Mouse (Mus musculus): Measurements from ENCODE around the gene Lasp1.
A peak's percentile ranks its signal among the peaks of the same experiment; 100 is the strongest.
"Not testable (repeated sequence)": the region's sequence is repeated elsewhere in the genome, so short reads cannot be mapped to it uniquely, and the experiment has no call there.

Gene Lasp1

DNA sequence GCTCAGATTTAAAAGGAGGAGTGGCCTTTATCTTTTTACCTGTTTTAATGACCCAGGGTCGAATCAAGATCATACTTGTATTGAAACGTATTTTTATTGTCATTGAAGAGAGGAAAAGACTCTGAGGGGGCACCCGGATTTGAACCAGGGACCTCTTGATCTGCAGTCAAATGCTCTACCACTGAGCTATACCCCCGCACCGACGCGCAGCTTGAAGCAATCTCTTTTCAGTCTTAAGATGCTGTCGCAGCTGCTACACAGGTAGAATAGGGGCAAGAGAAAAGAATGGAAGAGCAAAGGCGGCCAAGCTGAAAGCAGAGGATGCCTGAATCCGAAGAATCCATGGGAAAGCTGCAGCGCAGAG is at the start of gene Lasp1:
TSS of gene Lasp1 (plus strand) at position 219 of the 364 bp plus-strand sequence.
- peak; percentile 89 for DNase-seq

DNA sequence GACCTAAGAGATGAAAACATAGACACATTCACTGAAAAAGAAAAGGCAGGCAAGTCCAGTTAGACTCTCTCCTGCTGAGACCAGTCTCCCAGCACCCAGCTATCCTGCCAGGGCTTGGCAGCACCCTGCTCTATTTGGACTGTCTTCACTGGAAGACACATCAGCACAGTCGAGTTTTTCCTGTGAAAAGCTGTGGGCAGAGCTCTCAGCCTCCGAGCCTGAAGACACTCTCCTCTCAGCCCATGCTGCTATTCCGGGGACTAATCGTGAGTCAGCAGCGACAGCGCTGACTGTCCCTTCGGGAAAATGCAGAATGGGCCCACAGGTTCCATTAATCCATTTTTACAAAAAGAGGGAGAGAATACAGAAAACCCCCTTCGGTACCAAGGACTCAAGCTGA is 45.5 kb upstream of the Lasp1 start:
- DNase-seq = no peak

DNA sequence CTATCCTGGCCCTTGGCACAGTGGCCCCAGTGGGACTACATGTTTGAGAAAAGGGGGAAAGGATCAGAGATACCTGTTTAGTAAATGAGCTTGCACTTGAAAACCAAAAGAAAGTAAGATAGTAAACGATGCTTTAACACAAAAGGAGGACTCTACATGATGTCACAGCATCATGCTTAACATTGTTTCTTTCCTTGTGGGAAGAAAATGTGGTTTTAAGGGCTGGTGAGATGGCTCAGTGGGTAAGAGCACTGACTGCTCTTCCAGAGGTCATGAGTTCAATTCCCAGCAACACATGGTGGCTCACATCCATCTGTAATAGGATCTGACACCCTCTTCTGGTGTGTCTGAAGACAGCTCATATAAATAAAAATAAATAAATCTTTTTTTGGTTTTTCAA is 40.7 kb upstream of the Lasp1 start:
- no peak for DNase-seq

DNA sequence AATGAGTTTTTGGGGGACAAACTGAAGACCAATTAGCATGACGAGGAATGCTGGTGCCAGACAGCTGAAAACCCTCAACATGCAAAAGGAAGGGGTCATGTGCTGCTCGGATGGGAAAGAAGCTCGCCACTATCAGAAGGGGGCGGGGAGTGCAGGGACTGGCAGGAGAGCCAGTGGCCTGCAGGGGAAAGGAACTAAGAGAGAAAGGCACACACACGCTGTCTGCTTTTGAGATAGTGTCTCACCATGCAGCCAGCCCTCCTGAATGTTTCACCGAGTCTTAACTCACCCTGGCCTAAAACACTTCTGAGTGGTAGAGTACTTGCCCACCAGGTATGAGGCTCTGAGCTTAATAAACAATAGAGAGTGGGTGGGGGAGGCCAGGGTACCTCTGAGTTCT is 39.9 kb upstream of the Lasp1 start:
- DNase-seq = no peak

DNA sequence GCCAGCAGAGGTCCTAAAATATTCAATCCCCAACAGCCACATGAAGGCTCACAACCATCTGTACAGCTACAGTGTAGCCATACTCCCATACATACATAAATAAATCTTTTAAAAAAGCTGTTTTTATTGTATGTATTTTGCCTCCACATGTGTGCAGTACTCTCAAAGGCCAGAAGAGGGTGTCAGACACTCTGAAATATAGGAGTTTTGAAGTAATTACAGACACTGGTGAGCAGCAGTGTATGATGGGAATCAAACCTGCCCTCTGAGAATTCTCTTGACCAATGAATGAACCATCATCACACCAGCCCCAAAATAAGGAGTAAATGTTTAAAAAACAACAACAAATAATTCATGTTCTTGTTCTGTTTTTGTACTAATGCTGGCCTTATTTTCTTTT is 37.2 kb upstream of the Lasp1 start:
- no peak for DNase-seq

DNA sequence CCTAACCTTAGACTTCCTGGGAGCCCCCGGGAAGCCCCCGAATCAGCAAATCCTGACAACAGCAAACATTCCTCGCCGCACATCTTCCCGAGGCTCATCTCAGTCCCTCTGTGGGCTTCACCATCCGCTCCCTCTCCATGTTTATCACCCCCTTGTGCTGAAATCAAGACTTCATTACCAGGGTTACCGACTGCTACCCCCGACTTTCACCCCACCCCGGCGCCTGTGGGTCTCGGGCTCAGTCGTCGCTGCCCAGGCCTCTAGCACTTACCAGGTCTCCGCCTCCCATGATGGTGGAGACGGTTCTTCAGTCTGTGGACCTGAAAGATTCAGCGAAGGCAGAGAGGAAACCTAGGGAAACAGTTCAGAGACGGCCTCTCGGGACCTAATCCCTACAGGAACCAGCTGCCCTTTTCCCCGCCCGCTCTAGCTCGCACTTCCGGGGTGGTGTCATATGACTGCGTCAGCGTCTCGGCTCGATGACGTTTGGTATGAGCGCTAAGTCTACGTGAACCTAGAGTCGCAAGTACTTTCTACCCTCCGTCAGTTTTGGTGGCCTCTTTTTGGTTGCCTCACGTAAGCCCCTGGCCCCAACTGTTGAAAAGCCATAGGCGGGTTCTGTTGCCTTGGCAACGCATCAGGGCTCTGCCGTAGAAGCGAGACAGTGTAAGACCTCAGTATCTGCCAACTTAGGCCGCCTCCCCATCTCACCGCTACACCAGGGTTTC is 32.5 kb upstream of the Lasp1 start, which contains the start of gene Cwc25:
TSS of gene Cwc25 (minus strand) at position 403 of the 728 bp plus-strand sequence.
- DNase-seq = peak; percentile 98

DNA sequence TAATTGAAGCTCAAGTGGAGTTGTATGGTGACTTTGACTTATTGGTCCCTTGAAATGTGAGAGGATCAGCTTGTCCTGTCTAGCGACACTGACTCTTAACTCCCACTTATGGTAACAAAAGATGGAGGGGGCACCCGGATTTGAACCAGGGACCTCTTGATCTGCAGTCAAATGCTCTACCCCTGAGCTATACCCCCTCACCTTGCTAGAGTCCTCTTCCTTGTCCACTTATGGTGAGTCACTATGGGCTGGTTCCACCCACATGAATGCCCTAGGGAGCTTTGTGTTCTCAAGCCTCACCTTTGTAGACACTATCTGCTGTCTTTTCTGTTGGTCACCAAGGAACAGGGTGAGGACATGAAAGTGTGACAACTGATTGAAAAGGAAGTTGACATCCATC is 29.1 kb upstream of the Lasp1 start:
- no peak for DNase-seq

DNA sequence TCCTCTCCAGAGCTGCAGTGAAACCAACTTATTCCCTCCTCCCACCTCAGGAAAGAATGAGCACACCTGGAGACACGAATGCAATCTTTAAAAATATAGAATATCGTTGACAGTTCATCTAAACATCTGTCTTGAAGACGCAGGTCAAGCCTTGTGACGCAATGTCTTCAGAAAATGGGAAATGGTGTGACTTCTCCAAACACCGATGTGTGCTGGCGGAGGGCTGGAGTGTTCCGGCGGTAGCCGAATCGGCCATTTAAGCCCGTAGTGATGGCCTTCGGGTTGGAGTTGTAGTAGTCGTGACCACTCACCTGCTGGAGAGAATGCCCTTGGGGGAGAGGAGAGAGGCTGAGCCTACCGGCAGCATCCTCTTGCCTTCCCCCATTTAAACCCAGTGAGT is 27.4 kb upstream of the Lasp1 start:
- DNase-seq = no peak

DNA sequence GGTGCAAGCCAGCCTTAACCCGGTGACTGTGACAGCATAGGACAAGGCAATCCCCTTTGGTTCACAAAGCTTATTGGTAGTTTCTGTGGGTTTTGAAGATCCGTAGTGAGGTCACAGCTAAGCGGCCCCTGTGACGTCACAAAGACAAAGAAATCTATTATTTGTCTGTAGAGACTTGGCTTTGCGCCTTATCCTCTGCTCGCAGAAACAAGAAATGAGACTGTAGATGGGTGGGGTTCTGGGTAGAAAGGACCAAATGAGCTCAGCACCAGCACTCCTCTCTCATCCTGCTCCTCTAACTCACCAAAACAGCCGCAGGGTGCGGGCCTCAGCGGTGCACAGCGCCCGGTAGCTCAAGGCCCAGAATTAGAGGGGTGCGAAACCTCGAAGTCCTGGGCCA is 23.6 kb upstream of the Lasp1 start:
- no peak for DNase-seq

DNA sequence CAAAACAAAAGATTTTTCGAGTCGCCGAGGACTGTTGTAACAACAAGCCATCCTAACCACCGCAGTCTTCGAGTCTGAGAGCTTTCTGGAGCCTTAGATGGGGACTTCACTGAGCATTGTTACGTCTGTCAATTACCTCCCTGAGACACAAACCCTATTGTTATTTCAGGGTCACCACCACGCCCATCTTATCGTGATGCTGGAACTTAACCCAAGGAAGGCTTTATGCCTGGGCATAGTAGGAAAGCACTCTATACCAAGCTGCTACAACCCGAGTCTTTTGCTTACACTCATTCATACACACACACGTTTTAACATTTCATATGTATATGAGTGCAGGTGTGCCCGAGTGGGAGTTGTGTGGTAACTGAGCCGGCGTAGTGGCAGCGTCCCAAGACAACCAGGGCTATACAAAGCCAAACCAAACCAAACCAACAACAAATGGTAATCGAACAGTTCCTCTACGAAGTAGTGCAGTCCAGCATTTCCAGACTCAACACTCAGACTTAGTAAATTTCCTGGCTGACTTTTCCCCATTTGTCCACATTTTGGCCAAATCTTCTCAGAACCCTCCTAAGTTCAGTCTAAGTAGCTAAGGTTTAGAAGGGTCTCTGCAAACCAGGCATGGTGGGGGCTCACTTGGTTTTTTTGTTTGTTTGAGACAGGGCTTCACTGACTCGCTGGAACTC is 22.8 kb upstream of the Lasp1 start, which contains the start of gene 1700001P01Rik:
TSS of gene 1700001P01Rik (minus strand) at position 111 of the 689 bp plus-strand sequence.
- DNase-seq = no peak

DNA sequence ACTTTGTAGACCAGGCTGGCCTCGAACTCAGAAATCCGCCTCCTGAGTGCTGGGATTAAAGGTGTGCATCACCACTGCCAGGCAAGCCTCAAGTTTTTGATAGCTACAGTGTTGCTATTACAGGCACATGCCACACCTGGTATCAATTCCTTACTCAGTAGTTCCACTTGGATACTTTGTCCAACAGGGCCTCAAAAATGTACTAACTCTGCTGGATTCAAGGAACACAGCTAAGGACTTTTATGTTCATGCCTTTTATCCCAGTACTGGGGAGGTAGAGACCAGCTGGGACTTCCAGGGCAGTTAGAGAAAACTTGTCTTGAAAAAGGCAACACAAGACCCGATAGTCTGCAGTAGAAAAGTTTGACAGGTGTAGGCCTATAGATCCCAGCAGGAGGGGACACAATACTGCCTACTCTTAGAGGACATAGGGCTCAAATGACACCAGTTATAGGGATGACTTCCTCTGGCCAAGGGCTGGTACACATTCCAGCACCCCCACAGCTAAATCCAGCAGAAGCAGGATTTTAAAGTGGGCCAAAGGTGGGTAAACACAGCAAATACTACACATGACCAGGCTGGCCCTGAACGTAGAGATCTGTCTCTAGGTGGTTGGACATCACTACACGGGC is 22.2 kb upstream of the Lasp1 start:
- DNase-seq = no peak

DNA sequence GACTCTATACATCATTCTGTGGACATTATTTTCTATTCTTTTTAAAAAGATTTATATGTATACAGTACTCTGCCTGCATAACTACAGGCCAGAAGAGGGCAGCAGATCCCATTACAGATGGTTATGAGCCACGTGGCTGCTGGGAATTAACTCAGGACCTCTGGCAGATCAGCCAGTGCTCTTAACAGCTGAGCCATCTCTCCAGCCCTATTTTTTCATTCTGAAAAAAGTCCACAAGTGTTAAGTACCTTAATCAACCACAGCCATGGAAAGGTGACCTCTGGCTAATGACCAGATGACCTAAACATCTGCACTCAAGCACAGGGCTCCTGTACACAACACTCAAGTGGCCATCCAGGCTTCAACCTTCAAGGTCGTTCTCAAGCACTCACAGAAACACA is 21.7 kb upstream of the Lasp1 start:
- peak; percentile 46 for DNase-seq

DNA sequence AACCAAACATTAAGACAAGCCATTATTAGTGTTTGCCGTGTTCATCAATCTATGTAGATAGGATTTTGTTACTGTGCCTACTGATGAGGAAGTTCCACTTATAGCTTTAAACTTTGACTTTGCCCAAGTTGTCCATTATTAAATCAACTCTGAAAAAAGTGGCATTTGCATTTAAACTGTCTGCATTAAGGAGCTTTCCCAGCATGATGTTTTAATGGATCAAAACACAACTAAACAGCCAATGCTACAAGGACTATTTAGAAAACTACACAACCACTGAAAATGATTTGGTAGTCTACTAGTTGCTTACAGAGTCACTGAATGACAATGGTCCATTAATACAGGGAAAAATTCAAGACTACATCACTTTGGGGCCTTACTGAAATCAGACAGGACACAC is 19.9 kb upstream of the Lasp1 start:
- DNase-seq = no peak

DNA sequence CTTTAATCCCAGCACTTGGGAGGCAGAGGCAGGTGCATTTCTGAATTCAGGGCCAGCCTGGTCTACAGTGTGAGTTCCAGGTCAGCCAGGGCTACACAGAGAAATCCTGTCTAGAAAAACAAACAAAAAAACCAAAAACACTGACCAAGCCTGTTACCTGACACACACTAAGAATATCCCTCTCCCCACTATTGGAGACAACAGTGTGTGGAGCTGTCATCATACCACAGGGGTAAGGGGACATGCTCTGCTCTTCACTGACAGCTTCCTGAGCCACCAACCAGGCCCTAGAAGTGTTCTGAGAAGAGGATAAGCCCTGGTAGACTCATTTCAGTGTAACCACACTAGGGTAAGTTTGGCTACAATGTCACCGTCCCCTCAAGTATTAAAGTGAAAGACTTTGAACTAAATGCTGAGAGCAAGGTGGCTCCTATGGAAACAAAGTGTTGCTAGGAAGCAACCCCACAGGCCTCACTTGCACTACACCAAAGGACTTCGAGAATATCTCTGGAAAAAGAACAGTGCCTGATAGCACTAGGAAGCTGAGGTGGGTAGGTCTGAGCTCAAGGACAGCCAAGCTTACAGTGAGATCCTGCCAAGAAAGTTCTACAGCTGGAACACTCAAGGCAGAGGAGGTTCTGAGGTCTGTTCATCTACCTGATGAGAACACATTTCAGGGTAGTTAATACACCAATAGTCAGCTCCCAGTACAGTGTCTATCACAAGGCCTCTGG is 18.7 kb upstream of the Lasp1 start:
- DNase-seq = no peak

DNA sequence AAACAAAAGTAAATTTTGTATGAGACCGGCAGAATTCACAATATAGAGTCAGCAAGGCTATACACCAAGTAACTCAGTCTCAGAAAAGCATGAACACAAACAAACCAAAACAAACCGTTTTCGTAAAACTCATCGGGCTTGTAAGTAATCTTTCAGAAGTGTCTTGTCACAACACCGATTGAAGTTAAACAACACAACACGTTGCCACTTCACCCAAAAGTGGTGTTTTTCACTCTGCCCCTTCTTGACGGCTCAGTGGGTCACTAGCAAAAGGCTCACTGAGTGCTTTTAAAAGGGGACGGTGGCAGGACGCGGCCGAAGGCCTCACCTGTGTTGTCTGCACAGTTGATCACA is 17.3 kb upstream of the Lasp1 start:
- DNase-seq = no peak

DNA sequence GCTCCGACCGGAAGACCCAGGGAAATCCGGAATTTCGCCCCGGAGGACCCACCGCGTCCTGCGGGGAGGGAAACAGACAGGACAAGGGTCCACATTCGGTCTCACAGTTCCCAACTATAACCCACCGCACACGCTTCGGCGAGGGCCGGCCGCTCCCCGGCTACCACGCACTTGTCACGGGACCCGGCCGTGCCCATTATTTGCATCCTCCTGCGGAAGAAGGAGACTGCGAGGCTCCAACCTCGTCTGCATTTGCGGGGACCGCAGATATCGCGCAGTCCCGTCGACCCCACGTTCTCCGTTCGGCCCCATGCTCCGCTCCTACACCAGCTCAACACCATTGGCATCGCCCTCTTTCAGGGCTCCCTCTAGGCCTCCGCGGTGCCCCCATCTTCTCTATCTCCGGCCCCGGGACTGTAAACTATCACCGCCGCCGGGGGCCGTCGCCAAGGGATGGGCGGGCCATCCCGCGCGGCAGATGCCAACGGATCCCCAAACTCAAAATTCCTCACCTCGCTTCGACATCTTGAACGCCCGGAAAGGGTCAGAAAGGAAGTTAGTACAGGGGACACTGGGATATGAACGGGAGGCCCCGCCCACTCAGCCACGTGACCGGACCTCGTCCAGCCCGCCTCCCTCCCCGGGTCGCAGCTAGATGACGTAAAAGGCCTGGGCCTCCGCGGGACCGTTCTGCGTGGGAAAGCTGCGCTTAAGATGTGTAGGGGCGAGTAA is 16.8 kb upstream of the Lasp1 start, which contains the start of gene Rpl23:
TSS of gene Rpl23 (minus strand) at position 606 of the 732 bp plus-strand sequence.
- DNase-seq = peak; percentile 100

DNA sequence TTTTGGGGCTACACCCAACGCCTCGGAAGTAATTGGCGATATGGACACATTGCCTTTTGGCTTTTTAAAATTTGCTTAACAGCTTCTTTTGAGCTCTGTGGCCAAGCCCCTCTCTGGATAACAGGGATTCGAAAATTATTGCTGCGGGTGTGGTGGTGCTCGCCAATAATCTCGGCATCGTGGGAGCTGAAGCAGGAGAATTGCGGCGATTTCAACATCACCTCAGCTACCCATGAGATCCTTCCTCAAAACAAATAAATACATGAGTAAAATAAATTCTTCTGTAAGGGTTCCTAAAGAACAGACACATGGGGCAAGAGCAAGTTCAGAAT is 16.3 kb upstream of the Lasp1 start:
- no peak for DNase-seq

DNA sequence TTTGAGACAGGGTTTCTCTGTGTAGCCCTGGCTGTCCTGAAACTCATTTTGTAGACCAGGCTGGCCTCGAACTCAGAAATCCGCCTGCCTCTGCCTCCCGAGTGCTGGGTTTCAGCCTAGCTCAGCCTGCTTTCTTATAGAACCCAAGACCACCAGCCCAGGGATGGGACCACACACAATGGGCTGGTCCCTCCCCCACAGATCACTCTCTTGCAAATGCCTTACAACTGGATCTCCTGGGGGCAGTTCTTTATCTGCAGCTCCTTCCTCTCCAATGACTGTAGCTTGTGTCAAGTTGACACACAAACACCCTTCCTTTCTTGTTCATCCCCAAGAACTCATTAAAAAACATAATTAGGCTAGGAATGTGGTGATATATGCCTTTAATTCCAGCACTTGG is 10.8 kb upstream of the Lasp1 start:
- DNase-seq = no peak

DNA sequence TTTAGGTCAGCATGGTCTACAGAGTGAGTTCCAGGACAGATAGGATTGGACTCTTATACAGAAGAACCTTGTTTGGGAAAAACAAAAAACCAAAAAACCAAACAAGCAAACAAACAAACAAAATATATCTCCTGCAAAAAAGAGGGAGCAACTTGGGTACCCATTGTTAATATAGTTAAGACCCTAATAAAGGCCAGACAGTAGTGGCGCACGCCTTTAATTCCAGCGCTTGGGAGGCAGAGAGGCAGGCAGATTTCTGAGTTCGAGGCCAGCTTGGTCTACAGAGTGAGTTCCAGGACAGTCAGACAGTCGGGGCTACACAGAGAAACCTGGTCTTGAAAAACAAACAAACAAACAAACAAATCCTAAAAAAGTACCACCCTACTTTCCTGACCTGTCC is 9.1 kb upstream of the Lasp1 start:
- DNase-seq = no peak

DNA sequence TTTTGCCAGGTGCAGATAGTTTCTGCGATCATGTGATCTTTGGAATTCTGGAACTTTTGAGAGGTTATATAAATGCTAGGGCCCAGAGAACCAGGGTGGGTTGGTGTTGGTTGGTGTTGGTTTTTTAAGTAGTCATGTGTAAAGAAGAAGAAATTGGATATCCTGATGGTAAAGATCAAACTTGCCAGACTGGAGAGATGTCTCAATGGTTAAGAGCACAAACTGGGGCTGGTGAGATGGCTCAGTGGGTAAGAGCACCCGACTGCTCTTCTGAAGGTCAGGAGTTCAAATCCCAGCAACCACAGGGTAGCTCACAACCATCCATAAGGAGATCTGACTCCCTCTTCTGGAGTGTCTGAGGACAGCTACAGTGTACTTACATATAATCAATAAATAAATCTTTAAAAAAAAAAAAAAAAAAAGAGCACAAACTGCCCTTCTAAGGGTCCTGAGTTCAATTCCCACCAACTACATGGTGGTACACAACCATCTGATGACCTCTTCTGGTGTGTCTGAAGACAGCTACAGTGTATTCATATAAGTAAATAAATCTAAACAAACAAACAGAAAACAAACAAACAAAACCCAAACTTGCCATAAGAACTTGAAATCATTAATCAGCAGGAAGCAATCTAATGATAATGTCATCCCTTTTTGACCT is 7.9 kb upstream of the Lasp1 start:
- not testable (repeated sequence) for DNase-seq

DNA sequence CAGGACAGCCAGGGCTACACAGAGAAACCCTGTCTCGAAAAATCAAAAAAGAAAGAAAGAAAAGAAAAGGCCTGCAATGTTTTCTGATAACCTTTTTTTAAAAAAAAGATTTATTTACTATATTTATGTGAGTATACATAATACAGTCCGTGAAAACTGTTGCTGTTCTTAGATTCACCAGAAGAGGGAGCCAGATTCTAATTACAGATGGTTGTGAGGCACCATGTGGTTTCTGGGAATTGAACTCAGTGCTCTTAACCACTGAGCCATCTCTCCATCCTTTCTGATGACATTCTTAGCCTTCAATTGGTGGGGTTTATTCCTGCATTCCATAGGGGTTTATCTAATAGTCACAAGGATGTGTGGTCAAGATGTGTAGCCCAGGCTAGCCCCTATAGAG is 5.6 kb upstream of the Lasp1 start:
- DNase-seq = peak; percentile 76

DNA sequence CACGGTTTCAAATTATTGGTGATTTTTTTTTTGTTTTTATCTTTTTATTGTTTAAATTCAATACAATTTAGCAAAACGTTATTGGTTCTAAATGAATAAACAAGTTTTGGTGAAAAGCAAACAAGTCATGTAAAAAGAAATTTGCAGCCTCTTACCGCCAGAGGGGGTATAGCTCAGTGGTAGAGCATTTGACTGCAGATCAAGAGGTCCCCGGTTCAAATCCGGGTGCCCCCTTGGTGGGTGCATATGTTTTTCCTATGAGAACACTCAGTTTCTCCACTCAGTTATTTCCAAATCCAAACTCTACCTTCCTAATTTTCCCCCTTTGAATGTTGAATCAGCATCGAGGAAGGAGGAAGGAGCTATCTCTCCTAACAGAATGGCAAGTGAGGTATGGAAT is 1.9 kb upstream of the Lasp1 start:
- peak; percentile 80 for DNase-seq
